Comparison of ENCODE assay signal across 17 mouse cellular contexts in the genomic region with DNA sequence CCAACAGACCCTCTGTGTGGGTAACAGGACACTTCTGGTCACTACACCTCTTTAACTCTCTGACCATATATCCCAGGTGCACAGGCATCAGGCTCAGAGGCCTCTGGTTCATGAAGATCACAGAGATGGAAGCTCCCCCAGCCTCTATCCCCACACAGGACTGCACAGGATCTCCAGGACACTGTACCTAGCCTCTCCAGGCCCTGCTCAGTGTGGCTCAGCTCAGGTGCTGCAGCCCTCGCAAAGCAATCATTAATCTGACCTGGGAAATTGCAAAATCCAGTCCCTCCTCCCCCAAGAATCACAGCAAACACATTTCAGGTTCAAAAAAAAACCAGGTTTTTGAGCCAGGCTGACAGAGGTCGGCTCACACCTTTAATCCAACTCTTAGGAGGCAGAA.
"Had no signal": no experiment of that assay in that cellular context is flagged by ENCODE, and none has a peak within 500 bp of the region (broad histone marks: within the 10 kb centered on the region; RNA-seq: fewer than 3 reads in every experiment).

No protein-coding gene starts in this region.

- H3K4me3 ChIP-seq: layer of hippocampus, adult 2 months; limb, embryonic 13.5 days; midbrain, embryonic 13.5 days; neural tube, embryonic 15.5 days had no signal

- H3K27me3 ChIP-seq: limb, embryonic 13.5 days; midbrain, embryonic 13.5 days; neural tube, embryonic 15.5 days had no signal

- H3K9ac ChIP-seq: limb, embryonic 13.5 days; midbrain, embryonic 13.5 days; neural tube, embryonic 15.5 days had no signal

- ATAC-seq: intestine, postnatal 0 days; lung, postnatal 0 days; midbrain, embryonic 13.5 days had no signal

- DNase-seq: kidney, adult 9 months; kidney, postnatal 4 days; left cerebral cortex, postnatal 4 days; lung, adult 2 months; lung, postnatal 36 days; right cerebral cortex, adult 18-20 months; right cerebral cortex, postnatal 25 days; thymus, adult 2 months; thymus, postnatal 25 days had no signal

- H3K27ac ChIP-seq: kidney, postnatal 0 days; layer of hippocampus, adult 2 months; limb, embryonic 13.5 days; midbrain, embryonic 13.5 days; neural tube, embryonic 15.5 days; stomach, postnatal 0 days had no signal

- H3K36me3 ChIP-seq: limb, embryonic 13.5 days; midbrain, embryonic 13.5 days; neural tube, embryonic 15.5 days had no signal

- H3K9me3 ChIP-seq: limb, embryonic 13.5 days; midbrain, embryonic 13.5 days; neural tube, embryonic 15.5 days had no signal

- H3K4me2 ChIP-seq: limb, embryonic 13.5 days; midbrain, embryonic 13.5 days; neural tube, embryonic 15.5 days had no signal
